12 mouse cellular contexts compared by ENCODE assay signal in genomic region chr2:59825380-59825779, GRCm38 (mm10).
"Had no signal": no experiment of that assay in that cellular context is flagged by ENCODE, and none has a peak within 500 bp of the region (broad histone marks: within the 10 kb centered on the region; RNA-seq: fewer than 3 reads in every experiment).

No protein-coding gene starts in this region.

- ATAC-seq: liver, embryonic 12.5 days; midbrain, embryonic 15.5 days had no signal

- H3K36me3 ChIP-seq: liver, embryonic 12.5 days; midbrain, embryonic 10.5 days; midbrain, embryonic 15.5 days; neural tube, embryonic 12.5 days had no signal

- H3K27ac ChIP-seq: kidney, postnatal 0 days; left cerebral cortex, adult 2 months; limb, embryonic 15.5 days; liver, embryonic 12.5 days; midbrain, embryonic 10.5 days; midbrain, embryonic 15.5 days; neural tube, embryonic 12.5 days had no signal

- DNase-seq: kidney, adult 9 months; kidney, postnatal 4 days; lung, postnatal 36 days; thymus, postnatal 4 days had no signal

- H3K9me3 ChIP-seq: limb, embryonic 15.5 days; liver, embryonic 12.5 days; lung, embryonic 15.5 days; midbrain, embryonic 10.5 days; midbrain, embryonic 15.5 days; neural tube, embryonic 12.5 days had no signal

- H3K4me2 ChIP-seq: limb, embryonic 15.5 days; liver, embryonic 12.5 days; lung, embryonic 15.5 days; midbrain, embryonic 15.5 days; neural tube, embryonic 12.5 days had no signal

- H3K9ac ChIP-seq: limb, embryonic 15.5 days; liver, embryonic 12.5 days; lung, embryonic 15.5 days; midbrain, embryonic 15.5 days; neural tube, embryonic 12.5 days had no signal

- H3K27me3 ChIP-seq: limb, embryonic 15.5 days; liver, embryonic 12.5 days; lung, embryonic 15.5 days; midbrain, embryonic 15.5 days; neural tube, embryonic 12.5 days had no signal

- H3K4me3 ChIP-seq: left cerebral cortex, adult 2 months; limb, embryonic 15.5 days; liver, embryonic 12.5 days; lung, embryonic 15.5 days; midbrain, embryonic 10.5 days; midbrain, embryonic 15.5 days; neural tube, embryonic 12.5 days had no signal
